Mouse (Mus musculus): Measurements from ENCODE around the gene Grk2.

GRCm38 (mm10) chr19:4291161-4291560, 14.9 kb downstream of the Grk2 start:
- TF ChIP-seq CTCF (IDR thresholded peaks at IDR 0.05; ENCODE audit: low read depth) (no peak), EP300 (IDR thresholded peaks at IDR 0.05; ENCODE audit: low read depth) (no peak)

Measured in heart, postnatal 0 days (tissue).